Mouse (Mus musculus) spleen, adult 12 weeks (tissue): Measurements from ENCODE around the gene Spaca4.

Source experiments
- DNase-seq: peaks from one replicate; pipeline ENCODE4 v3.0.0; 2022; ENCODE audit warnings: low spot score

Gene Spaca4

GRCm38 (mm10) chr7:45699523-45700141, 26.0 kb downstream of the Spaca4 start, which contains the start of gene Car11:
Car11 (plus strand) TSS chr7:45699843.
- no peak for DNase-seq

- DNase-seq = no peak
Measured at GRCm38 (mm10) chr7:45697894-45698293, 27.7 kb downstream of the Spaca4 start.

- no peak for DNase-seq
Measured at GRCm38 (mm10) chr7:45695098-45695497, 30.5 kb downstream of the Spaca4 start.

- DNase-seq = no peak
Measured at GRCm38 (mm10) chr7:45693921-45694591, 31.6 kb downstream of the Spaca4 start, which contains the start of gene Sec1. Sec1 (minus strand) TSS chr7:45694402.

- no peak for DNase-seq
Measured at GRCm38 (mm10) chr7:45692364-45692763, 33.2 kb downstream of the Spaca4 start.

GRCm38 (mm10) chr7:45689800-45690199, 35.8 kb downstream of the Spaca4 start:
- DNase-seq = no peak

GRCm38 (mm10) chr7:45689099-45689498, 36.5 kb downstream of the Spaca4 start:
- no peak for DNase-seq

GRCm38 (mm10) chr7:45686841-45687240, 38.8 kb downstream of the Spaca4 start:
- no peak for DNase-seq

- DNase-seq = no peak
Measured at GRCm38 (mm10) chr7:45685811-45686210, 39.8 kb downstream of the Spaca4 start.

GRCm38 (mm10) chr7:45683396-45684050, 42.1 kb downstream of the Spaca4 start, which contains the start of gene Ntn5:
Ntn5 (plus strand) TSS chr7:45684022.
- no peak for DNase-seq

GRCm38 (mm10) chr7:45682144-45683126, 43.2 kb downstream of the Spaca4 start:
- peak; percentile 40 for DNase-seq

GRCm38 (mm10) chr7:45681046-45681736, 44.4 kb downstream of the Spaca4 start:
- DNase-seq = peak; percentile 12

GRCm38 (mm10) chr7:45679966-45680621, 45.5 kb downstream of the Spaca4 start:
- DNase-seq = no peak

GRCm38 (mm10) chr7:45678513-45678912, 47.1 kb downstream of the Spaca4 start:
- no peak for DNase-seq

- no peak for DNase-seq
Measured at GRCm38 (mm10) chr7:45677627-45678295, 47.9 kb downstream of the Spaca4 start.
